ENCODE assay signal across 26 mouse cellular contexts in genomic region chr4:40976651-40977050, GRCm38 (mm10). TPM values are rescaled to one million over a fixed set of nuclear protein-coding genes. Genes with fewer than 3 reads are reported as not detected.
"Had no signal": no experiment of that assay in that cellular context is flagged by ENCODE, and none has a peak within 500 bp of the region (broad histone marks: within the 10 kb centered on the region; RNA-seq: fewer than 3 reads in every experiment).

No protein-coding gene starts in this region.

- H3K4me3 ChIP-seq: layer of hippocampus, adult 2 months; left cerebral cortex, adult 2 months; liver, embryonic 13.5 days; midbrain, embryonic 12.5 days; midbrain, embryonic 15.5 days; neural tube, embryonic 12.5 days; neural tube, embryonic 15.5 days; stomach, embryonic 15.5 days had no signal

- H3K27ac ChIP-seq: kidney, postnatal 0 days; layer of hippocampus, adult 2 months; left cerebral cortex, adult 2 months; liver, embryonic 13.5 days; macrophage; midbrain, embryonic 12.5 days; midbrain, embryonic 15.5 days; neural tube, embryonic 12.5 days; neural tube, embryonic 15.5 days; stomach, embryonic 15.5 days had no signal

- H3K4me1 ChIP-seq: neural tube, embryonic 12.5 days had no signal

- H3K9ac ChIP-seq: liver, embryonic 13.5 days; lung, embryonic 14.5 days; midbrain, embryonic 12.5 days; midbrain, embryonic 15.5 days; neural tube, embryonic 12.5 days; neural tube, embryonic 15.5 days; stomach, embryonic 15.5 days had no signal

- H3K27me3 ChIP-seq: liver, embryonic 13.5 days; midbrain, embryonic 12.5 days; midbrain, embryonic 15.5 days; neural tube, embryonic 12.5 days; neural tube, embryonic 15.5 days; stomach, embryonic 15.5 days had no signal

- DNase-seq: kidney, adult 2 months; kidney, postnatal 25 days; layer of hippocampus, adult 9-11 months; layer of hippocampus, postnatal 36 days; liver, embryonic 13.5 days; lung, embryonic 14.5 days; right cerebral cortex, adult 18-20 months; right cerebral cortex, postnatal 14 days; right cerebral cortex, postnatal 4 days; thymus, adult 2 months; thymus, postnatal 25 days had no signal

RNA-seq across cellular contexts. Expression of gene Spink4, which starts 56.8 kb away (rescaled TPM):
- total RNA-seq: layer of hippocampus, adult 2 months; layer of hippocampus, postnatal 36 days; left cerebral cortex, adult 2 months; left cerebral cortex, postnatal 10 days; left cerebral cortex, postnatal 36 days; megakaryocyte, adult 5-6 weeks had no signal
- polyA plus RNA-seq: kidney, embryonic 14.5 days; limb, embryonic 11.5 days; lung, embryonic 14.5 days; macrophage; midbrain, embryonic 12.5 days; midbrain, embryonic 15.5 days; neural tube, embryonic 12.5 days; neural tube, embryonic 15.5 days; urinary bladder, adult 2 months had no signal
